Mouse (Mus musculus) hindbrain, embryonic 15.5 days (tissue): Measurements from ENCODE around the gene Dhh. TPM values are rescaled to one million over a fixed set of nuclear protein-coding genes. Genes with fewer than 3 reads are reported as not detected.
"Not testable (repeated sequence)": the region's sequence is repeated elsewhere in the genome, so short reads cannot be mapped to it uniquely, and the experiment has no call there.

Source experiments
- ATAC-seq: fragments of 200-750 bp; cut with Nextera tagmentation; 2 replicates; pipeline ENCODE4 v1.8.0; 2017; ENCODE audit warnings: low read depth, moderate number of reproducible peaks, moderate TSS enrichment; ENCODE audit not compliant: low FRiP score
- H3K27ac ChIP-seq: fragments of 300-500 bp; sonication (generic); replicated peaks from 2 replicates; pipeline ENCODE4 v1.5.1; 2015; ENCODE audit warnings: mild to moderate bottlenecking, inconsistent platforms
- H3K27me3 ChIP-seq: fragments of 300-500 bp; sonication (generic); 2 replicates; pipeline ENCODE4 v1.6.1; 2015; ENCODE audit warnings: control low read depth, inconsistent platforms
- H3K36me3 ChIP-seq: fragments of 300-500 bp; sonication (generic); 2 replicates; pipeline ENCODE4 v1.6.1; 2015; ENCODE audit warnings: control low read depth, inconsistent platforms
- H3K4me1 ChIP-seq: fragments of 300-500 bp; sonication (generic); replicated peaks from 2 replicates; pipeline ENCODE4 v1.6.1; 2015; ENCODE audit warnings: control low read depth, inconsistent platforms
- H3K4me2 ChIP-seq: fragments of 300-500 bp; sonication (generic); 2 replicates; pipeline ENCODE4 v1.6.1; 2015; ENCODE audit warnings: moderate library complexity, mild to moderate bottlenecking, inconsistent platforms
- H3K4me3 ChIP-seq: fragments of 300-500 bp; sonication (generic); 2 replicates; pipeline ENCODE4 v1.5.1; 2015; ENCODE audit warnings: mild to moderate bottlenecking, inconsistent platforms
- H3K9ac ChIP-seq: fragments of 300-500 bp; sonication (generic); 2 replicates; pipeline ENCODE4 v1.6.1; 2015; ENCODE audit warnings: inconsistent platforms
- H3K9me3 ChIP-seq: fragments of 300-500 bp; sonication (generic); 2 replicates; pipeline ENCODE4 v1.6.1; 2016; ENCODE audit warnings: control low read depth, inconsistent platforms
- WGBS: fragments of 180-500 bp; shearing (Covaris S2); methylation state at CpG from one replicate; pipeline ENCODE4 v1.1.7; 2015; 5-methylcytosine and 5-hydroxymethylcytosine counted together
- polyA plus RNA-seq: library from polyadenylated mRNA; unstranded; fragments of >200 nt; fragmentation: Nextera tagmentation; extraction: Ambion mirVana; gene quantifications from 2 replicates; pipeline ENCODE4 v1.2.1, GENCODE M21; 2015

Dhh gene
- polyA plus RNA-seq, 1 experiment from 2014 or later, result 1.9 TPM

DNA sequence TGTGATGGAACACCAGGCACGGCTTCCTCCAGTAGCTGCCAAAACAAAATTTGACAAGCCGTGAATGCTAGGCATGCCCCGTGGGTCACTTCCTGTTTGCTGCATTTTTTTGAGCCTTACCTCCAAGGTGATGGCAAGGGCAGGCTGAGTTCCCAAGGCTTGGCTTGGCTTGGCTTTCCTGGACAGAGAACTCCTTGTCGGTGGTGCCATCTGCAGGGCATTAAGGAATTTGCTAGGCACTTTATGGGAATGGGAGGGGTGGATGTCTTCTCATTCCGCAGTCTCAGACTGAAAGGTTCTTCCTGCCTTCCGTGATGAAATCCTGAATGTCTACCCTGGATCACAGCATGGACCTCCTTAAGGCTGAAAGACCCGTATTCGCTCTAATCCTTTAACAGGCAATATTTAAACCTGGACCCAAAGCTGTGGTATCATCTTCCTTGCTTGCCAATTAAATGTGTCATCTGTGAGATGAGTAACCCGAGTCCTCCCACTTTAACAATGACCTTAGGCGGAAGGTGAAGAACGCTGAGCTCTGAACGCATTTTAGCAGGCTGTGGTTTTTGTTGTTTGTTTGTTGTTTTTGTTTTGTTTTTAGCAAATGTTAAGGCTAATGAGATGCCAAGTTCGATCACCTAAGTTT lies 30.4 kb upstream of the Dhh start:
- WGBS, result 17% methylated on average over 13 of the region's 13 CpGs
- no peak overlapping the region; the same call in 1 of the 2 replicates for H3K27ac ChIP-seq
- no peaks in the 10 kb centered on the region for H3K27me3 ChIP-seq
- H3K4me3 ChIP-seq, result no peak overlapping the region
- 0 out of 2 replicates have a peak overlapping the region, but pooled peaks have one; percentile 16 for H3K9ac ChIP-seq
- no peaks in the 10 kb centered on the region for H3K9me3 ChIP-seq
- peaks cover 23% of the 10 kb centered on the region for H3K4me1 ChIP-seq
- H3K4me2 ChIP-seq, result 0 out of 2 replicates have a peak overlapping the region, but pooled peaks have one; percentile 8
- H3K36me3 ChIP-seq, result 0 out of 2 replicates have a peak, but pooled peaks cover 5% of the 10 kb centered on the region
- ATAC-seq, result no peak

DNA sequence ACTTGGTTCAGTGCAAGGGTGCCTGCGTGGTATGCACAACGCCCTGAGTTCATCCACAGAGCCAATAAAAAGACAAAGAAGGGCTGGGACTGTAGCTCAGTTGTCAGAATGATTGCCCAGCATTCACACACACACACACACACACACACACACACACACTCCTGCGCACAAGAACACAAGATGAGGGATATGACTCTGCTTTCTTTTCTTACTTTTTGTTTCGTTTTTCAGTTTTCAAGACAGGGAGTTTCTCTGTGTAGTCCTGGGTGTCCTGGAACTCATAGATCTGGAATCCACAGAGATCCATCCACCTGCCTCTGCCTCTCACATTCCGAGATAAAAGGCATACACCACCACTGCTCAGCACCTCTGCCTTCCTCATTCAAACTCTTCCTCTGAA lies 29.2 kb upstream of the Dhh start:
- no peaks in the 10 kb centered on the region for H3K27me3 ChIP-seq
- H3K4me3 ChIP-seq, result no peak overlapping the region
- H3K9me3 ChIP-seq, result no peaks in the 10 kb centered on the region
- 83% methylated on average over 5 of the region's 5 CpGs for WGBS
- no peak overlapping the region for H3K4me2 ChIP-seq
- no peak for ATAC-seq
- H3K9ac ChIP-seq, result no peak overlapping the region
- 0 out of 2 replicates have a peak, but pooled peaks cover 5% of the 10 kb centered on the region for H3K36me3 ChIP-seq
- H3K27ac ChIP-seq, result no peak overlapping the region
- peaks cover 18% of the 10 kb centered on the region for H3K4me1 ChIP-seq

DNA sequence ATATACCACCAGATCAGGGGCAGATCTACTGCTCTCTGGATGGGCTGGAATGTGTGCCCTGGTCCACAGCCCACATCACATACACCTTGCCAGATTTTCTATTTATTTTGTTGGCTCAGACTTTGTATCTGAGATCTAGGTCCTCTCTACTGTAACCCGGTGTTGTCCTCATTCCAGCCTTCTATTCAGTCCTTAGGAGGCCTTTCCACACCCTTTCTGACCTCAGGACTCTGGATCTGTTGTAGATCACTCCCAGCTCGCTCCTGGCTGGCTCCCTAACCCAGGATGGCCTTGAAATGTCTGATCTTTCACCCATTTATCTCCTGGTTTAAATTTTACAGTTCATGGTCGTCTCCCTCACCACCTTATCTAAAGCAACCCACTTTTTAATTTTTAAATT lies 26.3 kb upstream of the Dhh start:
- 80% methylated on average over 3 of the region's 3 CpGs for WGBS
- no peak for ATAC-seq
- H3K4me2 ChIP-seq, result no peak overlapping the region
- H3K27ac ChIP-seq, result no peak overlapping the region
- no peaks in the 10 kb centered on the region for H3K9me3 ChIP-seq
- no peak overlapping the region for H3K4me3 ChIP-seq
- no peak overlapping the region for H3K9ac ChIP-seq
- H3K4me1 ChIP-seq, result peaks cover 6% of the 10 kb centered on the region
- no peaks in the 10 kb centered on the region for H3K27me3 ChIP-seq
- no peaks in the 10 kb centered on the region for H3K36me3 ChIP-seq

DNA sequence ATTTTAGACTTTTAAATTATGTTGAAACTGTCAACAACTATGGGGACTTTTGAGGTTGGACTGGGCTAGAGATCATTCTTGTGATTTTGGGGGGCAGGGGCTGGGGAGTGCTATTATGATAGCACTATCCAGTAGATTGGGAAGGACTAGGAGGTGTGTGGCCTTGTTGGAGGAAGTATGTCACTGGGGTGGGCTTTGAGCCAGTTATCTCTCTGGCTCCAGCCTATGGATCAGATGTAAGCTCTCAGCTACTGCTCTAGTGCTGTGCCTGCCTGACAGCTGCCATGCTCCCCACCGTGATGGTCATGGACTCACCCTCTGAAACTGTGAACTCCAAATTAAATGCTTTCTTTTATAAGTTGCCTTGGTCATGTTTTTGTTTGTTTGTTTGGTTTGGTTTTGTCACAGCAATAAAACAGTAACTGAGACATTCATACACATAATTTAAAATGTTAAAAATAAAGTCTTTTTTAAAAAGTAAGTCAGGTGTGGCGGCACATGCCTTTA lies 24.7 kb upstream of the Dhh start:
- Histone ChIP-seq H3K4me2 (no peak overlapping the region), H3K27me3 (no peaks in the 10 kb centered on the region), H3K9ac (no peak overlapping the region), H3K4me3 (no peak overlapping the region), H3K9me3 (no peaks in the 10 kb centered on the region), H3K4me1 (peaks cover 9% of the 10 kb centered on the region), H3K27ac (no peak overlapping the region), H3K36me3 (no peaks in the 10 kb centered on the region)
- no peak for ATAC-seq
- 86% methylated on average over 2 of the region's 2 CpGs for WGBS

DNA sequence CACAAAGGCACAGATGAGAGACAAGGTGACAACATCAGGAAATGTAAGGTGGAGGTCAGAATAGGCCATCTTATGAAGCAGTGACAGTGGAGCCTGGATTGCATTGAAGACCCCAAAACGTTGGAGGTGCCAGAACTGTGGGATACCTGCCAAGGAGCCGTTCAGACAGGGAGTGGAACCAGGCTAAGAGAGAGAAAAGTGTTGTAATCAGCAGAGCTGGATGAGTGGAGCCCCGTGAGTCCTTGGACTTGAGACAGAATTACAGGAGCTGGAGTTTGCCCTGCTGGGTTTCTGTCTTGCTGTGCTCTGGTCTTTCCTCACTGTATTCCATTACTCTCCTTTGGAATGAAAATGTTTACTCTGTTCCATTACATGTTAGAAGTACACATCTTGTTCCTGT lies 24.2 kb upstream of the Dhh start:
- Histone ChIP-seq H3K4me2 (no peak overlapping the region), H3K27me3 (no peaks in the 10 kb centered on the region), H3K9me3 (no peaks in the 10 kb centered on the region), H3K27ac (no peak overlapping the region), H3K4me3 (no peak overlapping the region), H3K36me3 (no peaks in the 10 kb centered on the region), H3K4me1 (peaks cover 9% of the 10 kb centered on the region), H3K9ac (no peak overlapping the region)
- no peak for ATAC-seq
- 61% methylated on average over 3 of the region's 3 CpGs for WGBS

DNA sequence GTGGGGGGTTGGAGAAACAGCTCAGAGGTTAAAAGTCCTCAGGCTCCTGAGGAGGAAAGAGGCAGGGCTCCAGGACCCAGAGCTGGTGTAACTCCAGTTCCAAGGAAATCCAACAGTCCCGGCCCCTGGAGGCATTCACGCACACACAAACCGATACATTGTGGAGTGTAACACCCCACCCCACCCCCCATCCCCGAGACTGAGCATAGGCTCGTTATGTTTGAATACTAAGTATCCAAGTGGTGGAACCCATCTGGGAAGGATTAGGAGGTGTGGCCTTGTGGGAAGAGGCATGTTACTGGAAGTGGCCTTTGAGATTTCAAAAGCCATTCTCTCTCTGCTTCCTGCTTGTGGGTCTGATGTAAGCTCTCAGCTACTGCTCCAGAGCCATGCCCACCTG lies 23.2 kb upstream of the Dhh start:
- no peak overlapping the region for H3K27ac ChIP-seq
- WGBS, result 87% methylated on average over 5 of the region's 5 CpGs

DNA sequence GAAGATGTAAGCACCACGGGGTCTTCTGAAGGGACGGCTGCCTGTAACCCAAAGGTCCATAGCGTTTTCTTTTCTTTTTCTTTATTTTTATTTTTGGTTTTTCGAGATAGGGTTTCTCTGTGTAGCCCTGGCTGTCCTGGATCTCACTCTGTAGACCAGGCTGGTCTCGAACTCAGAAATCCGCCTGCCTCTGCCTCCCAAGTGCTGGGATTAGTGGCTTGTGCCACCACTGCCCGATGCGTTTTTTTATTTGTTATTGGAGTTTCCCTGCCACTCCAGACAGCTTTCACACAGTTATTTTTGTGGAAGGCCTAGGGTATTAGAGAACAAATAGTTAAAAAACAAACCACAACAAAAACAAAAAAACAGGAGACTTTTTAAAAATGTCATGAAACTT lies 20.2 kb upstream of the Dhh start:
- H3K4me3 ChIP-seq, result peak overlapping the region; percentile 98
- H3K4me2 ChIP-seq, result peak overlapping the region; percentile 88
- H3K27me3 ChIP-seq, H3K9me3 ChIP-seq, H3K36me3 ChIP-seq, ATAC-seq: not testable (repeated sequence)
- peak overlapping the region; percentile 35; the same call in 1 of the 2 replicates for H3K9ac ChIP-seq
- WGBS, result 24% methylated on average over 8 of the region's 8 CpGs
- H3K27ac ChIP-seq, result peak overlapping the region; percentile 97
- H3K4me1 ChIP-seq, result peaks cover 34% of the 10 kb centered on the region

More for the DNA sequence above, 23.2 kb upstream of the Dhh start:
- Histone ChIP-seq H3K9me3 (no peaks in the 10 kb centered on the region), H3K4me3 (no peak overlapping the region), H3K36me3 (no peaks in the 10 kb centered on the region), H3K4me2 (no peak overlapping the region), H3K9ac (no peak overlapping the region), H3K27me3 (no peaks in the 10 kb centered on the region), H3K4me1 (peaks cover 16% of the 10 kb centered on the region)
- ATAC-seq, result no peak

DNA sequence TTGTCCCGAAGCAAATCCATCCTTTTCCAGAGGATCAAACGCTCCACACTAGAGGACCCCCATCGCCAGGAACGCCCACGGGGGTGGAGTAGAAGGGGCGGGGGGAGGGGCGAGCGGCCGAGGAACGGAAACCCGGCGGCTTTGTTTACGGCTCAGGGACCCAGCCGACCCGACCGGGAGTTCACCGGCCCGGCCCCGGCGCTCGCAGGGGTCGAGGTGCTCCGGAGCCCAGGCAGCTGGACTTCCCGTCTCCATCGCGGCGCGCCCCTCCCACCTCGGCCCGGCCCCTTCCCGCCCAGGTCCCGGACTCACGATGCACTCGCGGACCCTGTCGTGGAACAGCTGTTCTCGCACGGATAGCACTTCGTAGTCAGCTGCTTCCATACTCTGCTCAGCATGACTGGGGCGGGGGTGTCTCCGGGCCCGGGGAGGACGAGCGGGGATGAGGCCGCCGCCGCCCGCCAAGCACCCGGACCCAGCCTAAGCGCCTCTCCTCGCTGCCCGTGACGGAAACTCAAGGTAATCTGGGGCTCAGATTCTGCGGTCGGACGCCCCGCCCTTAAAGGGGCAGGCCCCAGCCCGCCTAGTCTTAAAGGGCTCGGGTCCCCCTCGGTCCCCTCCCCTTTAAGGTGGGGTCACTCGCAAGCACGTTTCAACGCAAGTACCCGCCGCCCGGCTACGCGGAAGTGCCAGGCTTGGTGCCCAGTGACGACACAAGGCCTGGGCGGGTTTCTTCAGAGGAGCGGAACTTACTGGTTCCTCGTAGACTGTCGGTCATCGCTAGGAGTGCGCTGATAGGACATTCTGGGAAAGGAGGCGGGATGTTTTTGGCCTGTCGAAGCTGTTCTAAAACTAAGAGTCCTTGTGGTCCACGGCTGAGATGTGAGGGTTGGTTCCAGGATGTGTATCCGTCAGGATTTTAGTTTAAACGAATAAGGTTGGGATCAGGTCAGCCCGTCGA lies 19.5 kb upstream of the Dhh start, which contains the start of gene Lmbr1l:
Lmbr1l (minus strand) TSS at position 694 of the 961 bp plus-strand sequence.
- Histone ChIP-seq H3K4me3 (peak within 1 kb of the TSS; percentile 98), H3K27me3 (no peaks in the 10 kb centered on the region), H3K4me1 (peaks cover 34% of the 10 kb centered on the region), H3K4me2 (peak within 1 kb of the TSS; percentile 88), H3K9ac (peak within 1 kb of the TSS; percentile 85), H3K36me3 (peaks cover 7% of the 10 kb centered on the region), H3K27ac (peak within 1 kb of the TSS; percentile 97), H3K9me3 (no peaks in the 10 kb centered on the region)
- WGBS, result under 1% methylated on average over 82 of the region's 82 CpGs
- peak; percentile 98 for ATAC-seq

DNA sequence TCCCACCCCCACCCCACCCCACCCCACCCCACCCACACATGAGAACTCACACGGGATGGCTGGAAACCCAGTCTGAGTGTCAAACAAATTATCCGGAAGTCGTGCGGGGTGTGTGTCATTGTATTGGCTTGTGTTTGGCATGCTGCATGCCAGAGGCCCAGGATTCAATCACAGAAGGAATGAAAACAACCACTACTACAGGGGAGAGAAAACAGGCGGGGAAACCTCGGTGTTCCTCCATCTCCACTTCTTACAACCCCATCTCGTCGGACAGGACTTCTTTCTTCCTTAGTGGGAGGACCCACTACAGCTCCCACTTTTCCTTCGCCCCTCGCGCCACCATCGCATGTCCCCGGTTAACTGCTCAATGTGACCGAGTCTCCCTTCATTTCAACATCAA lies 18.8 kb upstream of the Dhh start:
- H3K9ac ChIP-seq, result peak overlapping the region; percentile 85
- no peaks in the 10 kb centered on the region for H3K9me3 ChIP-seq
- H3K27ac ChIP-seq, result peak overlapping the region; percentile 97
- no peak for ATAC-seq
- H3K4me2 ChIP-seq, result peak overlapping the region; percentile 88
- H3K4me3 ChIP-seq, result peak overlapping the region; percentile 98
- peaks cover 34% of the 10 kb centered on the region for H3K4me1 ChIP-seq
- no peaks in the 10 kb centered on the region for H3K27me3 ChIP-seq
- WGBS, result 2% methylated on average over 14 of the region's 14 CpGs
- H3K36me3 ChIP-seq, result peaks cover 14% of the 10 kb centered on the region

DNA sequence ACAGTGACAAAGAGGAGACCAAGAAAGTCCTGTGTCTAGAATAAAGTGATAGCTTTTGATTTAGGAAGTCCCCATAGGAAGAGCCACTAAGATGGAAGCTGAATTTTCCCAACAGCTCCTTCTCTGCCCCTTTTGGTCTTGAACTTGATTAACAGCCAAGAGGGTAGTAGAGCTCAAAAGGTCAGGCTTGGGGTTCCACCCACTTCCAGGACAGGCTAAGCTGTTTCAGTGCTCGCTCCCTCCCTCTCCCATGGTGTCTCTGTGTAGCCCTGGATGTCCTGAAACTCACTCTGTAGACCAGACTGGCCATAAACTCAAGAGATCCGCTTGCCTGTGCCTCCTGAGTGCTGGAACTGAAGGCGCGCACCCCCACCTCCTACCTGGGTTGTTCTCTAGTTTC lies 17.7 kb upstream of the Dhh start:
- Histone ChIP-seq H3K9me3 (no peaks in the 10 kb centered on the region), H3K27me3 (no peaks in the 10 kb centered on the region), H3K27ac (no peak overlapping the region), H3K36me3 (peaks cover 25% of the 10 kb centered on the region), H3K4me3 (peak overlapping the region; percentile 98; the same call in 1 of the 2 replicates), H3K4me2 (peak overlapping the region; percentile 88), H3K4me1 (peaks cover 34% of the 10 kb centered on the region), H3K9ac (peak overlapping the region; percentile 85; the same call in 1 of the 2 replicates)
- WGBS, result 97% methylated on average over 4 of the region's 4 CpGs
- no peak for ATAC-seq

DNA sequence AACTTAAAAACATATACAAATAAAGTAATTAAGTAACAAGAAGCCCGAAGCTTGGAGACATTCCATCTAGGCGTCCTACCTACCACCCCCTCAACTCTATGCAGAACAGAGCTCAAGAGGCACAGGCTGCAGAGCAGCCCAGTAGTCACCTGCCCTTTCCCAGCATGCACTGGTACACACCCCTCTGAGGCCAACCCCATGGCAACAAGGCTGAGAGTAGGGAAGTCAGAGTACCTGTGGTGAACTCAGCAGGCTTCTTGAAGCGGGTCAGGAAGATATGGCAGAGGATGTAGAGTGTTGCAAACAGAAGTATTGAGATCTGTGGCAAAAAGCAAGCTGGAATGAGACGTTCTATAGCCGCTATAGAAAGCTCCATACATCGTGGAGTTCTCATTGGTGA lies 16.6 kb upstream of the Dhh start:
- peaks cover 34% of the 10 kb centered on the region for H3K36me3 ChIP-seq
- H3K27ac ChIP-seq, result no peak overlapping the region
- no peak overlapping the region for H3K9ac ChIP-seq
- no peak overlapping the region for H3K4me2 ChIP-seq
- no peaks in the 10 kb centered on the region for H3K9me3 ChIP-seq
- H3K27me3 ChIP-seq, result no peaks in the 10 kb centered on the region
- ATAC-seq, result no peak
- H3K4me3 ChIP-seq, result no peak overlapping the region
- WGBS, result 92% methylated on average over 6 of the region's 6 CpGs
- peaks cover 34% of the 10 kb centered on the region for H3K4me1 ChIP-seq

DNA sequence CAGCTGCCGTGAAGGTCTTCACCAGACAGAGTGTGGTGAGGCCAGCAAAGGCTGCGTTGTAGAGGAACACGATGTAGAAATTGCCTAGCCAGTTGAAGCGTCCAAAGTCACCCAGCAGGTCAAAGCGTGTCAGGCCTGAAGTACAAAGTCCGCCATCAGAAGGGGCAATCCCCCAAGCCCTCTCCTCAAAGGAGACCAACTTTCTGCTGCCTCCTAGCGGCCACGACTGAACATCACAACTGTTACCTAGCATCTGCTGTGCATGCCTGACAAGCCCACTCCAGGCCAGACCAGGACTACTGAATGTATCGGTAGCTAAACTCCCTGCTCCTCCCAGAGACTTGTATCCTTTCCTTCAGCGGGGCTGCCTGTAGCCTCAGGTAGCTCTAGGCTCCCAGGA lies 6.4 kb upstream of the Dhh start:
- peaks cover 13% of the 10 kb centered on the region for H3K27me3 ChIP-seq
- no peak overlapping the region for H3K4me2 ChIP-seq
- peaks cover 60% of the 10 kb centered on the region for H3K36me3 ChIP-seq
- H3K4me1 ChIP-seq, result no peaks in the 10 kb centered on the region
- 34% methylated on average over 10 of the region's 10 CpGs for WGBS
- H3K27ac ChIP-seq, result no peak overlapping the region
- H3K4me3 ChIP-seq, result no peak overlapping the region
- no peak overlapping the region for H3K9ac ChIP-seq
- H3K9me3 ChIP-seq, result no peaks in the 10 kb centered on the region
- ATAC-seq, result no peak
